Comparison of ENCODE assay signal across 14 mouse cellular contexts in the genomic region with DNA sequence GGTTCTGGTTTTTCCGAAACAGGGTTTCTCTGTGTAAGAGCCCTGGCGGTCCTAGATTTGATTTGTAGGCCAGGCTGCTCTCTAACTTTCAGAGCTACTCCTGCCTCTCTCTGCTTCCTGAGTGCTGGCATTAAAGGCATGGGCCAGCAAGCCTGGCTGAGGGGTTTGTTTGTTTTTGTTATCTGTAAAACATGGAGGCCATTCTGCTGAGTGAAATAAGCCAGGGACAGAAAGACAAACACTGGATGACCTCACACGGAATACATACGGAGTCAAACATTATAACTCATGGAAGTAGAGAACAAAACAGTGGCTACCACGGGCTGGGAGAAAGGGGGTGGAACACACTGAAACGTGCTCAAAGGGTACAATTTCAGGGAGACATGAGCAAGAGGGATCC. TPM values are rescaled to one million over a fixed set of nuclear protein-coding genes. Genes with fewer than 3 reads are reported as not detected.
DNase-seq lines count a peak whose midpoint lies in the region; ATAC-seq and TF ChIP-seq lines count a peak whose summit lies in the region.
"Had no signal": no experiment of that assay in that cellular context is flagged by ENCODE, and none has a peak within 500 bp of the region (broad histone marks: within the 10 kb centered on the region; RNA-seq: fewer than 3 reads in every experiment).

No protein-coding gene starts in this region.

- no peak for ATAC-seq in kidney, embryonic 16.5 days (ENCODE audit: low FRiP score, low TSS enrichment)
- no peak for ATAC-seq in heart, embryonic 15.5 days (replicated peaks; ENCODE audit: insufficient number of reproducible peaks, insufficient read depth, low FRiP score, low read depth)
- ATAC-seq in intestine, embryonic 14.5 days (replicated peaks; ENCODE audit: low FRiP score, low TSS enrichment, low read depth): no peak
- ATAC-seq in liver, postnatal 0 days: peak; percentile 26
- no peak for ATAC-seq in hindbrain, embryonic 11.5 days (ENCODE audit: low FRiP score)
- ATAC-seq: inflammation-experienced regulatory T-cells, adult 6 months; Patski had no signal

- peak; percentile 25; the same call in 1 of the 2 replicates for TF ChIP-seq EP300 in liver, postnatal 0 days (IDR thresholded peaks at IDR 0.05; ENCODE audit: low read depth)

- no peak for TF ChIP-seq CTCF in liver, postnatal 0 days (IDR thresholded peaks at IDR 0.05; ENCODE audit: low read depth)

- H3K4me1 ChIP-seq in kidney, embryonic 16.5 days (ENCODE audit: insufficient read depth, low read length): peaks cover 14% of the 10 kb centered on the region
- H3K4me1 ChIP-seq in heart, embryonic 15.5 days (replicated peaks): peaks cover 25% of the 10 kb centered on the region
- peaks cover 20% of the 10 kb centered on the region for H3K4me1 ChIP-seq in intestine, embryonic 14.5 days (replicated peaks; ENCODE audit: control insufficient read depth, insufficient read depth, low read length)
- peaks cover 19% of the 10 kb centered on the region for H3K4me1 ChIP-seq in liver, postnatal 0 days (ENCODE audit: insufficient read depth)
- H3K4me1 ChIP-seq in hindbrain, embryonic 11.5 days (replicated peaks; ENCODE audit: control insufficient read depth, insufficient read depth, low read length): no peaks in the 10 kb centered on the region

- H3K36me3 ChIP-seq in kidney, embryonic 16.5 days (ENCODE audit: insufficient read depth, low read length): peaks cover 3% of the 10 kb centered on the region; the same call in 1 of the 2 replicates
- peaks cover 22% of the 10 kb centered on the region for H3K36me3 ChIP-seq in heart, embryonic 15.5 days
- peaks cover 19% of the 10 kb centered on the region for H3K36me3 ChIP-seq in intestine, embryonic 14.5 days (ENCODE audit: control insufficient read depth, insufficient read depth, low read length)
- peaks cover 16% of the 10 kb centered on the region for H3K36me3 ChIP-seq in liver, postnatal 0 days (replicated peaks; ENCODE audit: insufficient read depth, low read length)
- H3K36me3 ChIP-seq in hindbrain, embryonic 11.5 days (ENCODE audit: control insufficient read depth, insufficient read depth, low read length): no peaks in the 10 kb centered on the region
- H3K36me3 ChIP-seq: embryonic facial prominence, embryonic 12.5 days had no signal

- WGBS in kidney, embryonic 16.5 days: 56% methylated on average over 6 of the region's 6 CpGs
- 28% methylated on average over 6 of the region's 6 CpGs for WGBS in heart, embryonic 15.5 days
- 19% methylated on average over 6 of the region's 6 CpGs for WGBS in intestine, embryonic 14.5 days
- WGBS in liver, postnatal 0 days (ENCODE audit: insufficient replicate concordance): 39% methylated on average over 6 of the region's 6 CpGs
- WGBS in hindbrain, embryonic 11.5 days: 81% methylated on average over 6 of the region's 6 CpGs

- no peak overlapping the region; the same call in 1 of the 2 replicates for H3K9ac ChIP-seq in kidney, embryonic 16.5 days (replicated peaks; ENCODE audit: low read length)
- H3K9ac ChIP-seq in heart, embryonic 15.5 days: peak overlapping the region; percentile 7; the same call in 1 of the 2 replicates
- H3K9ac ChIP-seq in intestine, embryonic 14.5 days (ENCODE audit: low read length): no peak overlapping the region
- H3K9ac ChIP-seq in liver, postnatal 0 days (replicated peaks): peak overlapping the region; percentile 33
- no peak overlapping the region for H3K9ac ChIP-seq in hindbrain, embryonic 11.5 days (ENCODE audit: low read depth, low read length)
- H3K9ac ChIP-seq: embryonic facial prominence, embryonic 12.5 days had no signal

- H3K27me3 ChIP-seq in kidney, embryonic 16.5 days (ENCODE audit: insufficient read depth, low read length): no peaks in the 10 kb centered on the region
- no peaks in the 10 kb centered on the region for H3K27me3 ChIP-seq in heart, embryonic 15.5 days
- H3K27me3 ChIP-seq in intestine, embryonic 14.5 days (replicated peaks; ENCODE audit: control insufficient read depth, insufficient read depth, low read length): no peaks in the 10 kb centered on the region
- no peaks in the 10 kb centered on the region for H3K27me3 ChIP-seq in liver, postnatal 0 days (ENCODE audit: insufficient read depth, low read length)
- H3K27me3 ChIP-seq in hindbrain, embryonic 11.5 days (ENCODE audit: control insufficient read depth, insufficient read depth, low read length): no peaks in the 10 kb centered on the region
- H3K27me3 ChIP-seq: embryonic facial prominence, embryonic 12.5 days; Patski had no signal

- no peak overlapping the region for H3K4me2 ChIP-seq in kidney, embryonic 16.5 days (replicated peaks; ENCODE audit: low read depth, low read length)
- peak overlapping the region; percentile 62 for H3K4me2 ChIP-seq in heart, embryonic 15.5 days
- H3K4me2 ChIP-seq in intestine, embryonic 14.5 days (ENCODE audit: low read length): peak overlapping the region; percentile 62
- peak overlapping the region; percentile 74 for H3K4me2 ChIP-seq in liver, postnatal 0 days (ENCODE audit: low read depth, low read length)
- H3K4me2 ChIP-seq in hindbrain, embryonic 11.5 days (replicated peaks; ENCODE audit: low read depth, low read length): no peak overlapping the region

- DNase-seq in kidney, adult 9 months: no peak
- no peak for DNase-seq in intestine, embryonic 14.5 days (ENCODE audit: low spot score)
- no peak for DNase-seq in liver, postnatal 0 days
- no peak for DNase-seq in thymus, postnatal 25 days
- no peak for DNase-seq in cerebellum, adult 8-10 months
- no peak for DNase-seq in hindbrain, embryonic 11.5 days (ENCODE audit: low spot score)
- DNase-seq: cerebellum, postnatal 14 days had no signal

- no peak overlapping the region for H3K4me3 ChIP-seq in kidney, embryonic 16.5 days (ENCODE audit: low read length)
- H3K4me3 ChIP-seq in heart, embryonic 15.5 days: peak overlapping the region; percentile 81
- no peak overlapping the region for H3K4me3 ChIP-seq in intestine, embryonic 14.5 days (ENCODE audit: low read depth, low read length)
- peak overlapping the region; percentile 5; the same call in 1 of the 2 replicates for H3K4me3 ChIP-seq in liver, postnatal 0 days (ENCODE audit: low read depth, low read length)
- H3K4me3 ChIP-seq in hindbrain, embryonic 11.5 days (ENCODE audit: low read depth, low read length): no peak overlapping the region

- peak overlapping the region; percentile 41; the same call in 1 of the 2 replicates for H3K27ac ChIP-seq in kidney, embryonic 16.5 days (ENCODE audit: low read length)
- peak overlapping the region; percentile 71 for H3K27ac ChIP-seq in heart, embryonic 15.5 days
- no peak overlapping the region; the same call in 1 of the 2 replicates for H3K27ac ChIP-seq in intestine, embryonic 14.5 days (ENCODE audit: low read depth)
- H3K27ac ChIP-seq in liver, postnatal 0 days (ENCODE audit: low read depth): peak overlapping the region; percentile 98
- no peak overlapping the region for H3K27ac ChIP-seq in hindbrain, embryonic 11.5 days (ENCODE audit: low read depth, low read length)
- H3K27ac ChIP-seq: embryonic facial prominence, embryonic 12.5 days; forebrain, embryonic 10.5 days; macrophage had no signal

- H3K9me3 ChIP-seq in kidney, embryonic 16.5 days (ENCODE audit: low read length): no peaks in the 10 kb centered on the region
- H3K9me3 ChIP-seq in heart, embryonic 15.5 days (replicated peaks): no peaks in the 10 kb centered on the region
- H3K9me3 ChIP-seq in intestine, embryonic 14.5 days (ENCODE audit: control insufficient read depth, low read length): no peaks in the 10 kb centered on the region
- no peaks in the 10 kb centered on the region for H3K9me3 ChIP-seq in liver, postnatal 0 days (ENCODE audit: low read length)
- H3K9me3 ChIP-seq in hindbrain, embryonic 11.5 days (ENCODE audit: control insufficient read depth, low read length): no peaks in the 10 kb centered on the region
- H3K9me3 ChIP-seq: embryonic facial prominence, embryonic 12.5 days; forebrain, embryonic 10.5 days had no signal

RNA-seq across cellular contexts. Expression of a gene that starts 1.9 kb away (rescaled TPM):
- 43.3 and 55.4 TPM in 2 replicates for polyA plus RNA-seq in kidney, embryonic 16.5 days (2015; fragmentation: Nextera tagmentation; extraction: Ambion mirVana)
- 69.2 and 70.0 TPM in 2 replicates for polyA plus RNA-seq in heart, embryonic 15.5 days (2015; fragmentation: Nextera tagmentation; extraction: Ambion mirVana)
- polyA plus RNA-seq in intestine, embryonic 14.5 days (2014; fragmentation: Nextera tagmentation; extraction: Ambion mirVana): 42.9 and 47.3 TPM in 2 replicates
- 37.8 and 39.3 TPM in 2 replicates for polyA plus RNA-seq in liver, postnatal 0 days (2015; fragmentation: Nextera tagmentation; extraction: Ambion mirVana)
- 16.9 and 21.6 TPM in 2 replicates for polyA plus RNA-seq in hindbrain, embryonic 11.5 days (2014; fragmentation: Nextera tagmentation; extraction: Ambion mirVana)

RNA-seq across cellular contexts. Expression of a gene that starts 35.5 kb away (rescaled TPM):
- 16.1 and 16.9 TPM in 2 replicates for polyA plus RNA-seq in kidney, embryonic 16.5 days (2015; fragmentation: Nextera tagmentation; extraction: Ambion mirVana)
- polyA plus RNA-seq in heart, embryonic 15.5 days (2015; fragmentation: Nextera tagmentation; extraction: Ambion mirVana): 12.1 and 12.7 TPM in 2 replicates
- polyA plus RNA-seq in intestine, embryonic 14.5 days (2014; fragmentation: Nextera tagmentation; extraction: Ambion mirVana): 16.6 and 19.2 TPM in 2 replicates
- polyA plus RNA-seq in liver, postnatal 0 days (2015; fragmentation: Nextera tagmentation; extraction: Ambion mirVana): 4.5 and 5.3 TPM in 2 replicates
- 14.9 and 16.0 TPM in 2 replicates for polyA plus RNA-seq in hindbrain, embryonic 11.5 days (2014; fragmentation: Nextera tagmentation; extraction: Ambion mirVana)

Comparison
In these comparisons a context has a peak if more than half of its experiments do, and no peak if none do; other contexts are left out.
1. H3K27ac ChIP-seq: peak in kidney, embryonic 16.5 days (single experiment), heart, embryonic 15.5 days (single experiment) and liver, postnatal 0 days (single experiment); none in intestine, embryonic 14.5 days (single experiment) and hindbrain, embryonic 11.5 days (single experiment).
2. H3K4me2 ChIP-seq: peak in heart, embryonic 15.5 days (single experiment), intestine, embryonic 14.5 days (single experiment) and liver, postnatal 0 days (single experiment); none in kidney, embryonic 16.5 days (single experiment) and hindbrain, embryonic 11.5 days (single experiment).
3. H3K4me3 ChIP-seq: peak in heart, embryonic 15.5 days (single experiment) and liver, postnatal 0 days (single experiment); none in kidney, embryonic 16.5 days (single experiment), intestine, embryonic 14.5 days (single experiment) and hindbrain, embryonic 11.5 days (single experiment).
4. H3K9ac ChIP-seq: peak in heart, embryonic 15.5 days (single experiment) and liver, postnatal 0 days (single experiment); none in kidney, embryonic 16.5 days (single experiment), intestine, embryonic 14.5 days (single experiment) and hindbrain, embryonic 11.5 days (single experiment).